Mouse (Mus musculus) myocyte (in vitro differentiated cells): ENCODE results near the gene D030056L22Rik. TPM values are rescaled to one million over a fixed set of nuclear protein-coding genes. Genes with fewer than 3 reads are reported as not detected.
"Not testable (repeated sequence)": the region's sequence is repeated elsewhere in the genome, so short reads cannot be mapped to it uniquely, and the experiment has no call there.

Experiments used
- H3K27me3 ChIP-seq: one replicate; pipeline ENCODE4 v1.6.1; 2011; ENCODE audit not compliant: control insufficient read depth, insufficient read depth, insufficient read length
- H3K36me3 ChIP-seq: one replicate; pipeline ENCODE4 v1.6.1; 2011; ENCODE audit not compliant: control insufficient read depth, insufficient read depth
- H3K4me2 ChIP-seq: one replicate; pipeline ENCODE4 v1.6.1; 2011; ENCODE audit warnings: low read depth, control low read depth
- H3K4me3 ChIP-seq: one replicate; pipeline ENCODE4 v1.5.1; 2011; ENCODE audit warnings: mild to moderate bottlenecking, control low read depth, moderate library complexity
- H3K79me2 ChIP-seq: one replicate; pipeline ENCODE4 v1.6.1; 2011; ENCODE audit not compliant: control insufficient read depth, insufficient read depth
- H3ac ChIP-seq: one replicate; pipeline ENCODE4 v1.6.1; 2011; ENCODE audit not compliant: control insufficient read depth, insufficient read length
- CEBPB ChIP-seq: IDR thresholded peaks from 2 replicates; pipeline ENCODE4 v1.6.1; 2011; ENCODE audit warnings: mild to moderate bottlenecking, moderate library complexity; ENCODE audit not compliant: poor library complexity, insufficient read depth, severe bottlenecking
- E2F4 ChIP-seq: IDR thresholded peaks from one replicate; pipeline ENCODE4 v1.6.1; 2011; ENCODE audit warnings: mild to moderate bottlenecking, control low read depth, moderate library complexity; ENCODE audit not compliant: insufficient read depth
- MAX ChIP-seq: IDR thresholded peaks from one replicate; pipeline ENCODE4 v1.6.1; 2011; ENCODE audit warnings: low read depth, mild to moderate bottlenecking, control low read depth
- MYOD1 ChIP-seq, 3 experiments: IDR thresholded peaks; one replicate each; pipeline ENCODE4 v1.6.1; 2011; ENCODE audit warnings: control low read depth in 2 of 3, low read depth in 2 of 3, mild to moderate bottlenecking in 2 of 3, moderate library complexity in 1 of 3; ENCODE audit not compliant: insufficient read length in 2 of 3, control insufficient read depth in 1 of 3
- MYOG ChIP-seq, 3 experiments: IDR thresholded peaks; one replicate each; pipeline ENCODE4 v1.6.1; 2011; ENCODE audit warnings: control low read depth in 2 of 3, low read depth in 2 of 3, mild to moderate bottlenecking in 2 of 3; ENCODE audit not compliant: insufficient read length in 2 of 3, control insufficient read depth in 1 of 3, insufficient read depth in 1 of 3
- POLR2A ChIP-seq: IDR thresholded peaks from one replicate; pipeline ENCODE4 v1.6.1; 2011; ENCODE audit warnings: low read depth, mild to moderate bottlenecking, control low read depth, moderate library complexity; ENCODE audit not compliant: insufficient read length
- POLR2AphosphoS2 ChIP-seq: IDR thresholded peaks from one replicate; pipeline ENCODE4 v1.6.1; 2011; ENCODE audit warnings: low read depth, control low read depth; ENCODE audit not compliant: insufficient read length
- REST ChIP-seq: IDR thresholded peaks from one replicate; pipeline ENCODE4 v1.6.1; 2011; ENCODE audit warnings: mild to moderate bottlenecking, control low read depth, moderate library complexity; ENCODE audit not compliant: insufficient read depth, insufficient read length
- SRF ChIP-seq: IDR thresholded peaks from one replicate; pipeline ENCODE4 v1.6.1; 2011; ENCODE audit warnings: low read depth; ENCODE audit not compliant: control insufficient read depth, insufficient read length
- TCF12 ChIP-seq: IDR thresholded peaks from one replicate; pipeline ENCODE4 v1.6.1; 2011; ENCODE audit warnings: mild to moderate bottlenecking, control low read depth; ENCODE audit not compliant: poor library complexity, insufficient read depth, severe bottlenecking
- TCF3 ChIP-seq: IDR thresholded peaks from one replicate; pipeline ENCODE4 v1.6.1; 2011; ENCODE audit warnings: low read depth, control low read depth; ENCODE audit not compliant: insufficient read length
- USF1 ChIP-seq: IDR thresholded peaks from one replicate; pipeline ENCODE4 v1.6.1; 2011; ENCODE audit warnings: low read depth, mild to moderate bottlenecking, control low read depth, moderate library complexity
- polyA plus RNA-seq: library from polyadenylated mRNA; unstranded; fragments of >200 nt; fragmentation: generic; extraction: Trizol; gene quantifications from one replicate; pipeline ENCODE4 v1.2.1, GENCODE M21; 2012; ENCODE audit warnings: missing spikeins

Gene D030056L22Rik
- polyA plus RNA-seq, 1 experiment, result 10.4 TPM

GRCm38 (mm10) chr19:18711589-18711988, 1.4 kb upstream of the D030056L22Rik start:
- no peak overlapping the region for H3K4me2 ChIP-seq
- no peak overlapping the region for H3ac ChIP-seq
- H3K27me3 ChIP-seq, result no peaks in the 10 kb centered on the region
- peak overlapping the region; percentile 45 for H3K4me3 ChIP-seq
- no peak for TF ChIP-seq REST
- TF ChIP-seq MYOG (IDR thresholded peaks at IDR 0.05; ENCODE audit: control insufficient read depth in 1 of 3, insufficient read depth in 1 of 3, insufficient read length in 2 of 3, low read depth in 2 of 3), result no peak
- H3K36me3 ChIP-seq, result peaks cover 6% of the 10 kb centered on the region
- H3K79me2 ChIP-seq, result peaks cover 30% of the 10 kb centered on the region

DNA sequence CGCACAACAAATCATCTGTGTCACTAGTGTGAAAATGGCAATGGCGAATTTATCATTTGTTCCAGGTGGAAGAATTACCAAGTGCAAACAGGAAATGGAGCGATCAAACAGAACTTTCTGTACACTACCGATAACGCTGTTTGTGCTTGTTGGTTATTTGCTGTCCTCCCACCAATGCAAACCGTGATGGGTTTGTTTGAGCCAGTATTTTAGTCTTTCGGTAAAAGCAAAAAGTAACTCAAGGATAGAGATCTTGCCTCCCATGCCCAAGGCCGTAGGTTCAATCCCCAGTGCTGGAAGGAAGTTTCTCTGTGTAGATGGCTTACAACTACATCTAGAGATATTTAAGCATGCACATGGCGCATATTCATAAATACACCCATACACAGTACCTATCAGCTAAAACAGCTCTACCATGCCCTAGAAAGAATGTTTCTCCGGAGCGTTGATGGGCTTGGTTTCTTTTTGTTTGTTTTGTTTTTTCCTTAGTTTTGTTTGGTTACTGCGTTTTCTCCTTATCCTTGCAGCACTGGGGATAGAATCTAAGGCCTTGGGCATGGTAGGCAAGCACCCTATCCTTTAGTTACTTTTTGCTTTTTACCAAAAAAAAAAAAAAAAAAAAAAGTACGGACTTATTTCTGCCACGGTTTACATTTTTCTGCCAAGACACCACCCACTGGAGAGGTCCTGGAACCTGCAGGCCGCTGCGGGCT, 684 bp upstream of the D030056L22Rik start:
- Histone ChIP-seq H3K4me3 (peak overlapping the region; percentile 45), H3K4me2 (peak overlapping the region; percentile 69), H3K79me2 (peaks cover 37% of the 10 kb centered on the region), H3K36me3 (peaks cover 6% of the 10 kb centered on the region), H3K27me3 (no peaks in the 10 kb centered on the region), H3ac (peak overlapping the region; percentile 11)
- no peak for TF ChIP-seq MYOG (IDR thresholded peaks at IDR 0.05; ENCODE audit: control insufficient read depth in 1 of 3, insufficient read depth in 1 of 3, insufficient read length in 2 of 3, low read depth in 2 of 3)
- no peak for TF ChIP-seq TCF3
- no peak for TF ChIP-seq MYOD1 (IDR thresholded peaks at IDR 0.05; ENCODE audit: control insufficient read depth in 1 of 3, insufficient read length in 2 of 3, low read depth in 2 of 3)
- no peak for TF ChIP-seq MAX
- no peak for TF ChIP-seq POLR2A
- TF ChIP-seq SRF, result no peak
- TF ChIP-seq POLR2AphosphoS2, result no peak
- no peak for TF ChIP-seq TCF12

DNA sequence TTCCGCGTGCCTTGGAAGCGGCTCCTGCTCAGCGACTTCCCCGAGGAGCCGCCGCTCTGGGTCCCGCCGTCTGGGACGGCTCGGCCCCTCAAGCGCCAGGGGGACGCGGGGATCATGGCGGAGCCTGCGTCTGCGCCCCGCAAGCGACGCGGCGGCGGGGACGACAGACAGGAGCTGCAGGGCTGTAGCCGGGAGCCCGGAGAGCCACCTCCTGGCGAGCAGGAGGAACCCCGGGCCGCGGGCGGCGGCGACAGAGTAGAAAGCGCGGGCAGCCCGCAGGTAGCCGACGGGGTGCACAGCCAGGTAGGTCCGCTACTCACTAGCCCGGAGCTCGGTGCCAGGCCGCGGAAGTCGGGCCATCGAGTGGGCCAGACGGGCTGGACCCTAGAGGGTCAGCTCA, 364 bp downstream of the D030056L22Rik start:
- H3K4me2 ChIP-seq, result peak overlapping the region; percentile 95
- peaks cover 42% of the 10 kb centered on the region for H3K79me2 ChIP-seq
- H3ac ChIP-seq, result peak overlapping the region; percentile 11
- H3K27me3 ChIP-seq, H3K36me3 ChIP-seq: not testable (repeated sequence)
- peak overlapping the region; percentile 45 for H3K4me3 ChIP-seq

GRCm38 (mm10) chr19:18716374-18716773, 3.4 kb downstream of the D030056L22Rik start:
- H3K4me2 ChIP-seq, result peak overlapping the region; percentile 95
- no peaks in the 10 kb centered on the region for H3K27me3 ChIP-seq
- peaks cover 50% of the 10 kb centered on the region for H3K79me2 ChIP-seq
- H3ac ChIP-seq, result no peak overlapping the region
- peaks cover 17% of the 10 kb centered on the region for H3K36me3 ChIP-seq
- TF ChIP-seq POLR2AphosphoS2 (no peak), E2F4 (no peak), USF1 (no peak), SRF (no peak), MAX (no peak), TCF12 (no peak), REST (no peak), MYOG (IDR thresholded peaks at IDR 0.05; ENCODE audit: control insufficient read depth in 1 of 3, insufficient read depth in 1 of 3, insufficient read length in 2 of 3, low read depth in 2 of 3) (no peak), POLR2A (no peak), TCF3 (no peak), CEBPB (no peak), MYOD1 (IDR thresholded peaks at IDR 0.05; ENCODE audit: control insufficient read depth in 1 of 3, insufficient read length in 2 of 3, low read depth in 2 of 3) (no peak)
- no peak overlapping the region for H3K4me3 ChIP-seq

DNA sequence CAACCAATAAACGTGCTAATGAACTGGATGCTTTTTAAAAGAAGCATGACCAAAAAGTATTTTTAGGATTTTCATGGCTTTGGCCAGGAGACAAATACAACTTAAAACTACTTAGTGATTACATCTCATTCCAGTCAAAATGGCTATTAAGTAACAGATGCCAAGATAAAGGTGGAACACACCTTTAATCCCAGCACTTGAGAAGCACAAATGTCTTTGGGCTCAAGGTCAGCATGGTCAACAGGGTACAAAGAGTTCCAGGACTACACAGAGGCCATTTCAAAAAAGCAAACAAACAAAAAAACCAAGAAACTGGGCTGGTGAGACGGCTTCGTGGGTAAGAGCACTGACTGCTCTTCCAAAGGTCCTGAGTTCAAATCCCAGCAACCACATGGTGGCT, 7.3 kb downstream of the D030056L22Rik start:
- peaks cover 31% of the 10 kb centered on the region for H3K79me2 ChIP-seq
- H3K27me3 ChIP-seq, result no peaks in the 10 kb centered on the region
- no peak overlapping the region for H3K4me3 ChIP-seq
- peaks cover 12% of the 10 kb centered on the region for H3K36me3 ChIP-seq
- no peak overlapping the region for H3ac ChIP-seq
- no peak overlapping the region for H3K4me2 ChIP-seq
- no peak for TF ChIP-seq USF1
- no peak for TF ChIP-seq MYOD1 (IDR thresholded peaks at IDR 0.05; ENCODE audit: control insufficient read depth in 1 of 3, insufficient read length in 2 of 3, low read depth in 2 of 3)
- no peak for TF ChIP-seq SRF
- no peak for TF ChIP-seq TCF3
- no peak for TF ChIP-seq CEBPB

GRCm38 (mm10) chr19:18725186-18725585, 12.2 kb downstream of the D030056L22Rik start:
- TF ChIP-seq POLR2A, result no peak
- no peak for TF ChIP-seq E2F4
- no peak for TF ChIP-seq SRF
- TF ChIP-seq USF1, result no peak
- no peak for TF ChIP-seq MYOG (IDR thresholded peaks at IDR 0.05; ENCODE audit: control insufficient read depth in 1 of 3, insufficient read depth in 1 of 3, insufficient read length in 2 of 3, low read depth in 2 of 3)
- TF ChIP-seq TCF12, result no peak
- no peak for TF ChIP-seq POLR2AphosphoS2
- TF ChIP-seq MAX, result no peak
- no peak for TF ChIP-seq TCF3
- TF ChIP-seq CEBPB, result no peak
- no peak for TF ChIP-seq MYOD1 (IDR thresholded peaks at IDR 0.05; ENCODE audit: control insufficient read depth in 1 of 3, insufficient read length in 2 of 3, low read depth in 2 of 3)
- no peak for TF ChIP-seq REST
- Histone ChIP-seq H3ac (no peak overlapping the region), H3K36me3 (no peaks in the 10 kb centered on the region), H3K4me2 (no peak overlapping the region), H3K27me3 (no peaks in the 10 kb centered on the region), H3K79me2 (no peaks in the 10 kb centered on the region), H3K4me3 (no peak overlapping the region)
